Mouse (Mus musculus) fibroblast of lung, adult 2 months (primary cell): ENCODE data around the gene Sall2.
A peak's percentile ranks its signal among the peaks of the same experiment; 100 is the strongest.
"Not testable (repeated sequence)": the region's sequence is repeated elsewhere in the genome, so short reads cannot be mapped to it uniquely, and the experiment has no call there.

Experiments used
- DNase-seq: peaks from one replicate; pipeline ENCODE4 v3.0.0-alpha.2; 2011; ENCODE audit warnings: low read depth

The Sall2 gene

GRCm38 (mm10) chr14:52303517-52303916, 25.0 kb downstream of the Sall2 start:
- not testable (repeated sequence) for DNase-seq

- DNase-seq: no peak
These were observed 32.9 kb downstream of the Sall2 start for GRCm38 (mm10) chr14:52295558-52296264.

DNA sequence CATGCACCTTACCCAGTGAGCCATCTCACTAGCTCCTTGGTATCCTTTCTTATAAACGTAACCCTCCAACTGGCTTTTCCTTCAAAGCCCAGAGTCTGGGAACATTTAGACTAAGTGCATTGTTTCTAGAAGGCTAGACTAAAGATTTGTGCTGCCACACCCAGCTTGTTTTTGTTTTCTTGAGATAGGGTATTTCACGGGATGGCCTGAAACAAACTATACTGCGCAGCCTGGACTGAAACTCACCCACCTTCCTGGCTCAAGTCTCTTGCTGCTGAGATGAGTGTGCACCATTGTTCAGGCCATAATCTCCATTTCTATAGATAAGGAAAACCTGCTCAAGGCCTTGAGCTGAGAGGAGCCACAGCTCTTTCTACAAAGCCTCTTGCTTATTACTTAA, 44.4 kb downstream of the Sall2 start:
- DNase-seq: no peak

- no peak for DNase-seq
These were observed 44.9 kb downstream of the Sall2 start for GRCm38 (mm10) chr14:52283629-52284028.

GRCm38 (mm10) chr14:52279747-52280120, 48.8 kb downstream of the Sall2 start:
- DNase-seq: no peak

- peak; percentile 99 for DNase-seq
These were observed 49.4 kb downstream of the Sall2 start, which contains the start of the genes Tox4 and Rab2b for GRCm38 (mm10) chr14:52278932-52279746. Gene Tox4, plus strand, starts transcription at chr14:52279146. Gene Rab2b, minus strand, starts transcription at chr14:52279545.

DNA sequence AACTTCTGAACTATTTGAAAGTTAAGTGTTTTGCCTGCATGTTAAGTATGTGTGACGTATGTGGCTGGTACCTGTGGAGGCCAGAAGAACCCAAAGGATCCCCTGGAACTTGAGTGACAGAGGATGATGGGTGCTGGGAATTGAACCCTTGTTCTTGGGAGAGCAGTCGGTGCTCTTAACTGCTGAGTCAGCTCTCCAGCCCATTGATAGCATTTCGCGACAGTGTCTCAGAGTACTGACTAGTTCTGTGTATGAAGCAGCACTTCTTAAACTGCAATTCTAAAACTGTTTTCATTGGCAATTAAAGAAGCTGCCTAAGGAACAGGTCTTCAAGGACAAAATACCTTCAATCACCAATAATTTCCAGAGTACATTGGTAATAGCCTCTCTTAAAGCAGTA, 51.4 kb downstream of the Sall2 start:
- DNase-seq: no peak

GRCm38 (mm10) chr14:52272781-52273180, 55.8 kb downstream of the Sall2 start:
- no peak for DNase-seq
